Mouse (Mus musculus): Measurements from ENCODE around the gene Gdf10. TPM values are rescaled to one million over a fixed set of nuclear protein-coding genes. Genes with fewer than 3 reads are reported as not detected.

The Gdf10 gene
- total RNA-seq (2021), result 1 to 10 TPM; 1.2 to 1.7 TPM

- DNase-seq, result peak; percentile 24 to 37
- intact Hi-C loops (cut with DNase I), result no loop called here
Measured at GRCm38 (mm10) chr14:33923168-33924070, at the start of gene Gdf10. Gene Gdf10, plus strand, starts transcription at chr14:33923587.

GRCm38 (mm10) chr14:33878826-33879225, 44.6 kb upstream of the Gdf10 start:
- intact Hi-C loops (cut with DNase I), result no loop called here
- DNase-seq, result no peak

GRCm38 (mm10) chr14:33880236-33880635, 43.2 kb upstream of the Gdf10 start:
- intact Hi-C loops (cut with DNase I), result no loop called here
- no peak for DNase-seq

DNA sequence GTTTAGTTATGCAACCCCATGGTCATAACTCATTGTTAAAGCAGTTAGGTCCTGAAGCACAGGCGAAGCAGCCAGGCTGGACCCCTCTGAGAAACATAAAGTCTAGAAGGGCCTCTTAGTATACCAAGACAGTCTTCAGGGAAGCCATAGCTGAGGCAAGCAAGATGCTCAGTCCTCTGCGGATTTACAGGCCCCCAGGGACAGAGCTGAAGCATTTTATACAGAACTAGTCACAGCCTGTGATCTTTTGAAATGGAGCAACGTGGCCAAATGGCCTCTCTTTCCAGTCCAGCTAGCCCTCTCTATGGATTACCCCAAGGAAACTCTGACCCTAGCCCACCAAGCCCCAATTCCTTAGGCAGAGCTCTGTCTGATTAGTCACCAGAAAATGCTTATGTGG, 41.9 kb upstream of the Gdf10 start:
- no peak for DNase-seq
- intact Hi-C loops (cut with DNase I), result no loop called here

DNA sequence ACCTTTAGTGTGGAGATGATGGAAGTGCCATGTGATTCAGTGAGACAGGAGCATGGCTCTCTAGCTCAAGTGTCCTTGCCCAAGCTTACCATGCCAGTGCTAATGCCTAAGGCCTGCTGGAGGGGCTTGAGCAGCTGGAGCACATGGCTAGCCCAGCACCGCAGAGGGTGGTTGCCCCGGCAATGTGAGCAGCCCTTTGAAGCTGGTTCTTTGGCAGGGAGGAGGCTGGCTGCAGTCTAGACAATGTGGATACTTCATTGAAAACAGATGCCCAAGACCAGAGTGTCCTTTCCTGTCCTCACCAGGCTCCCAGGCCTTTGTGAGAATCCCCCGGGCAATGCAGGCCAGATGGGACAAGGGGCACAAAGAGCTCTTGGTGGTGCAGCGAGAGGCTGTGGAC, 40.3 kb upstream of the Gdf10 start:
- intact Hi-C loops (cut with DNase I), result loop anchor here (1.0 kb wide), 1 partner anchor 12 kb away; no protein-coding TSS in a partner anchor
- DNase-seq, result no peak

GRCm38 (mm10) chr14:33885466-33885865, 37.9 kb upstream of the Gdf10 start:
- no peak for DNase-seq
- intact Hi-C loops (cut with DNase I), result no loop called here

- intact Hi-C loops (cut with DNase I), result no loop called here
- no peak for DNase-seq
Measured at GRCm38 (mm10) chr14:33888387-33889035, 34.9 kb upstream of the Gdf10 start.

DNA sequence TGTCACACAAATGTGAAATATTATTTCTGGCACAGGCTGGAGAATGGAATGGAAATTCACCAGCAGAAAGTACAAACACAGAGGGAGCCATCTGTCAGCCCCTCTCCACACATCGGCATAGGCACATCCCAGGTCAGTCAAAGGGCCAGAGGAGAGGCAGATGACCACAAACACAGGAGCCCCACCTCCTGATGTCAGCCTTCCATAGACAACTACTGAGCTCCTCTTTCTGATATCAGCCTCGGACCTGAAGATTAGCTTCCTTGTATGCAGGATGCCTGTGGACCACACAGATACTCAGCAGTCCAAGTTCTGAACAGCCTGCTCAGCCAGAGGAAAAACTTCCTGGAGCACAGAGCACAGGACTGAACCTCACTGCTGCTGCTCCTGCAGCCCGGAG, 33.4 kb upstream of the Gdf10 start:
- DNase-seq, result no peak
- intact Hi-C loops (cut with DNase I), result loop anchor here (10.0 kb wide), 1 partner anchor 55 kb away; no protein-coding TSS in a partner anchor

- intact Hi-C loops (cut with DNase I), result loop anchor here (10.0 kb wide), 1 partner anchor 57 kb away; no protein-coding TSS in a partner anchor
- DNase-seq, result no peak
Measured at GRCm38 (mm10) chr14:33891507-33891906, 31.9 kb upstream of the Gdf10 start.

DNA sequence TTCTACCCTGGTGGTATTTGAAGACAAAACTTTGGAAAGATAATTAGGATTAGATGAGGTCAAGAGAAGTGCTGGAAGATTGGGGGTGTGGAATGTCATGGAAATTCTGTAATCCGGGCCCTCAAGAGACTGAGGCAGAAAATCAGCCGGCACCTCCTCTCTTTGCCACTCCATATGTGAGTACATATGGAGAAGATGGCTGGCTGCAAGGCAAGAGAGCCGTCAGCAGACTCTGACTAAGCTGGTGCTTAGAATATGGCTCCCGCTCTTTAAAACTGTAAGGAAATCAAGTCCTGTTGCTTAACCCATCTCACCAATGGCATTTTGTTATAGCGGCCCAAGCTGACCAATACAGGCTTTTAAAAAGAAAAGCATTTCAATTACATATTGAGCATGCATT, 27.6 kb upstream of the Gdf10 start:
- intact Hi-C loops (cut with DNase I), result loop anchor here (1.0 to 10.0 kb wide), 2 partner anchors 12 to 61 kb away; no protein-coding TSS in a partner anchor
- no peak for DNase-seq

- DNase-seq, result peak; percentile 39 to 42
Measured at GRCm38 (mm10) chr14:33896628-33897300, 26.6 kb upstream of the Gdf10 start.

GRCm38 (mm10) chr14:33902783-33903182, 20.6 kb upstream of the Gdf10 start:
- DNase-seq, result no peak
- intact Hi-C loops (cut with DNase I), result no loop called here

More at GRCm38 (mm10) chr14:33896628-33897300, 26.6 kb upstream of the Gdf10 start:
- intact Hi-C loops (cut with DNase I), result loop anchor here (10.0 kb wide), 1 partner anchor 62 kb away; no protein-coding TSS in a partner anchor

DNA sequence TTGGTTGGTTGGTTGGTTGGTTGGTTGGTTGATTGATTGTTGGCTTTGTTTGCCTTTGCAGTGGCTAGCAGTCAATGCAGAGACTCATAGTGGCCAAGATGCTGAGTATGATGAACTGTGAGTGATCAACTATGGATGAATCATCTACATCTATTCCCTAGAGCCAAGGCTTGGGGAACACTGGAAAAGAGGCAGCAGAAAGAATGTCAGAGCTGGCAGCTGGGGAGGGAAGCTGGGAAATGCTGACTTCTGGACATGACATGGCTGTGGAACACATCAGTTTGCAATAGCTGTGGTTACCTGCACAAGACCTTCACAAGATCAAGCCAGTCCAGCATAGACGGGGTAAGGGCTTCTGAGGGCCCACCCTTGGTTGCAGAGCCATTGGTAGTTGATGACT, 20.2 kb upstream of the Gdf10 start:
- no peak for DNase-seq
- intact Hi-C loops (cut with DNase I), result no loop called here

- no peak for DNase-seq
- intact Hi-C loops (cut with DNase I), result no loop called here
Measured at GRCm38 (mm10) chr14:33904851-33905250, 18.5 kb upstream of the Gdf10 start.

GRCm38 (mm10) chr14:33913727-33914126, 9.7 kb upstream of the Gdf10 start:
- DNase-seq, result peak; percentile 62 to 64
- intact Hi-C loops (cut with DNase I), result loop anchor here (1.0 kb wide), 1 partner anchor 218 kb away; no protein-coding TSS in a partner anchor

GRCm38 (mm10) chr14:33914206-33914605, 9.2 kb upstream of the Gdf10 start:
- no peak for DNase-seq
- intact Hi-C loops (cut with DNase I), result no loop called here

DNA sequence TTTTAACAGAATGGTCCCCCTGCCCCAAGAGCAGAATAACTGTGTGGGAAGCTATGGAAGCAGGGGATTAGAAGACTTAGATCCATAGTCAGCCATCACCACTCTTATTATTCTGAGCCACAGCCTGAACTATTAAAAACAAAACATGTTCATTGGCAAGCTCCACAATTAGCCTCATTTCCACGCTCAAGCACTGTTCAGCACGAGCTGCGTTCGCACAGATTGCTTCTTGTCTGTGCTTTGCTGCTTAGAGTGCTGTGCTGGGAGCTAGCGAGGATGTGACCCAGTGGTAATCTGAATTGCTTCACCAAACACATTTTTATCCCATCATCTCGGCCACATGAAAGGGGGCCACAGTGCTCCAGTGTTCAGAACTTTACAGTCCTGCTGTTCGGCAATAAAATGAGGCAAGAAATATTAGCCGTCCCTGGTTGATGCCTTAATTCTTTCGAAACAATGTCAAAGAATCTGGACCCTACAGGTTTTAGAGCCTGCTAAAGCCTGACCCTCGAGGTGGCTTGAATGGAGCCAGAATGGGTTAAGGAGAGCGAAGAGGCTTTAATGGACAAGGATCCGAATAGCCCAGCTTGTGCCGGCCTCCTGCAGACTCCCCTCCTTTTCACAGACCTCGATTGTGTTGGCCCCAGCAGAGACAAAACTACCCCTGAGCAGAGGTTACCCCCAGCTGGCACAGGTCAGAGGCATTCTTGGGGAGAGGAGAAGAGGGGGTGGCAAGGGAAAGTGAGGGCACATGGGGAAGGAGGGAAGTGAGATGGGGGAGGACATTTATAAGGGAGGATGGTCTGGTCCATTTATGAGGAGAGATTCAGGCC, 2.4 kb upstream of the Gdf10 start:
- intact Hi-C loops (cut with DNase I), result no loop called here

DNA sequence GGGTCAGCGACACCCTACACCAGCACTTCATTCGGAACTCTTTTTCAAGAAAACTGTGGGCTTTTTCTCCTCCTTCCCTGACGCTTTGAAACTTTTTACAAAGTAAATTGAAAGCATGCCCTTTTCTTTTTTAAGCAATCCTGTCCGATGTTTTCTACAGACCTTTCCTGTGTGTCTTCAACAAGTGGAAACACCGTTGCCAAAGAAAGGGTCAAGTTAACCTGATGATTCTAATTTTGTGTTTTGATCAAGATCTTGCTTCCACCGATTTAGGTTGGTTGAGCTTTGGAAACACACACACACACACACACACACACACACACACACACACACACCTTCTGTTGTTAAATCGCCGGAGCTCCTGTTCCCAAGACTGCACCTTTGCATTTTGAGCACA, 618 bp upstream of the Gdf10 start:
- DNase-seq, result no peak
- intact Hi-C loops (cut with DNase I), result no loop called here

More for the DNA sequence above, 2.4 kb upstream of the Gdf10 start:
- DNase-seq, result no peak

DNA sequence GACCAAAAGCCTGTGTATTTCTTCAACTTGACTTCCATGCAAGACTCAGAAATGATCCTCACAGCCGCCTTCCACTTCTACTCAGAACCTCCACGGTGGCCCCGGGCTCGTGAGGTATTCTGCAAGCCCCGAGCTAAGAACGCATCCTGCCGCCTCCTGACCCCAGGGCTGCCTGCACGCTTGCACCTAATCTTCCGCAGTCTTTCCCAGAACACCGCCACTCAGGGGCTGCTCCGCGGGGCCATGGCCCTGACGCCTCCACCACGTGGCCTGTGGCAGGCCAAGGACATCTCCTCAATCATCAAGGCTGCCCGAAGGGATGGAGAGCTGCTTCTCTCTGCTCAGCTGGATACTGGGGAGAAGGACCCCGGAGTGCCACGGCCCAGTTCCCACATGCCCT, 8.5 kb downstream of the Gdf10 start:
- DNase-seq, result no peak
- intact Hi-C loops (cut with DNase I), result no loop called here

Measured in heart, postnatal 36 days (tissue).